Mouse (Mus musculus) brain, embryonic 14.5 days (tissue): ENCODE results near the gene Ttc23.

ENCODE experiments used
- CTCF ChIP-seq: fragments of 200-500 bp; IDR thresholded peaks from 2 replicates; pipeline ENCODE4 v1.5.1; 2012; ENCODE audit warnings: inconsistent platforms, mild to moderate bottlenecking, moderate library complexity, borderline replicate concordance; ENCODE audit not compliant: insufficient read depth, insufficient read length; ENCODE audit errors: extremely low read depth
- POLR2A ChIP-seq: fragments of 200-500 bp; IDR thresholded peaks from 2 replicates; pipeline ENCODE4 v1.6.1; 2012; ENCODE audit warnings: mild to moderate bottlenecking, inconsistent platforms, borderline replicate concordance; ENCODE audit not compliant: poor library complexity, insufficient read depth, insufficient read length, severe bottlenecking; ENCODE audit errors: extremely low read depth

DNA sequence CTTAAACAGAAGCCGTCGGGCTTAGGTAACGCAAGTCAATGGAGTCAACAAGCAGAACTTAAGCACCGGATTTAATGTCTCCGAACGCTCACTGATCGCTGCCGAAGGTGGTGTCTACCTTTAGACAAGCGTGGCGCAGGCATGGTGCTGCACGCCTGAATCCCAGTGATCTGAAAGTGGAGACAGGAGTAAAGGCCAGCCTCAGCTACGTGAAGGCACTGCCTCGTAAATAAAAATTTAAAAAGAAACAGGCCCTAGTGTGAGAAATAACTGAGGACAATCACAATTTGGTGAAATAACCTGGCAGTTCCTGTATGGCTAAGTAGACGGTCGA is 1.6 kb upstream of the Ttc23 start:
- TF ChIP-seq CTCF, result no peak
- TF ChIP-seq POLR2A, result no peak
